Mouse (Mus musculus) layer of hippocampus, adult 18-20 months (tissue): ENCODE results near the gene Oaz3. TPM values are rescaled to one million over a fixed set of nuclear protein-coding genes. Genes with fewer than 3 reads are reported as not detected.

Experiments used
- DNase-seq, 2 experiments: peaks; one replicate each; pipeline ENCODE4 v3.0.0; 2022; ENCODE audit warnings: low spot score in 2 of 2
- total RNA-seq, 2 experiments: library from RNA; stranded (reverse); gene quantifications; 2 replicates each; pipeline ENCODE4 v1.2.3; 2021

Oaz3 gene
- total RNA-seq, 2 experiments from 2014 or later: not detected

GRCm38 (mm10) chr3:94389420-94389819 lies 54.3 kb downstream of the Oaz3 start:
- no peak for DNase-seq

- no peak for DNase-seq
These were observed 55.7 kb downstream of the Oaz3 start for GRCm38 (mm10) chr3:94388047-94388446.

- DNase-seq: no peak
These were observed 56.3 kb downstream of the Oaz3 start for GRCm38 (mm10) chr3:94387391-94387790.

- no peak for DNase-seq
These were observed 57.0 kb downstream of the Oaz3 start for GRCm38 (mm10) chr3:94386671-94387070.

GRCm38 (mm10) chr3:94383476-94383875 lies 60.2 kb downstream of the Oaz3 start:
- DNase-seq: no peak

Other genes with a start within 250 kb of the Oaz3 start
- gene Gm5286, start 247.2 kb downstream of the Oaz3 start, total RNA-seq: not detected
- gene Gm4778, start 179.9 kb downstream of the Oaz3 start, total RNA-seq: not detected
- gene Them4, start 133.8 kb downstream of the Oaz3 start, total RNA-seq: 10 to 100 TPM; 23.8 to 27.2 TPM
- not detected for gene Them5, start 101.8 kb downstream of the Oaz3 start, total RNA-seq
- gene C2cd4d, start 81.5 kb downstream of the Oaz3 start, total RNA-seq: under 1 TPM; 0.57 to 0.76 TPM
- 1 to 10 TPM; 2.0 to 2.6 TPM for gene Rorc, start 71.1 kb downstream of the Oaz3 start, total RNA-seq
- gene Lingo4, start 45.4 kb downstream of the Oaz3 start, total RNA-seq: under 1 TPM; 0.74 to 0.87 TPM
- gene Tdrkh, start 30.6 kb downstream of the Oaz3 start, total RNA-seq: 10 to 100 TPM; 41.9 to 45.3 TPM
- 10 to 100 TPM; 42.5 to 43.0 TPM for gene Mrpl9, start 597 bp downstream of the Oaz3 start, total RNA-seq
- gene Celf3, start 34.4 kb upstream of the Oaz3 start, total RNA-seq: 100 to 1,000 TPM; 167 to 185 TPM
- 1 to 10 TPM; 6.5 to 9.6 TPM for gene Riiad1, start 36.4 kb upstream of the Oaz3 start, total RNA-seq
- gene Snx27, start 138.8 kb upstream of the Oaz3 start, total RNA-seq: 100 to 1,000 TPM; 112 to 115 TPM
- gene Gm10972, start 199.2 kb upstream of the Oaz3 start, total RNA-seq: not detected
- 1 to 10 TPM; 3.3 to 3.5 TPM for gene Tuft1, start 215.0 kb upstream of the Oaz3 start, total RNA-seq
- under 1 TPM; 0.77 to 0.99 TPM for gene Selenbp2, start 249.6 kb upstream of the Oaz3 start, total RNA-seq